Mouse (Mus musculus) small intestine, adult 2 months (tissue): ENCODE results near the gene B230217C12Rik.

Source experiments
- CTCF ChIP-seq: fragments of 200-500 bp; IDR thresholded peaks from 2 replicates; pipeline ENCODE4 v1.5.1; 2012; ENCODE audit warnings: low read depth, mild to moderate bottlenecking, control low read depth, inconsistent platforms, low read length, moderate library complexity, mixed read lengths; ENCODE audit not compliant: insufficient replicate concordance, insufficient read length; ENCODE audit errors: extremely low read depth
- POLR2A ChIP-seq: fragments of 200-500 bp; IDR thresholded peaks from 2 replicates; pipeline ENCODE4 v1.6.1; 2012; ENCODE audit warnings: low read depth, mild to moderate bottlenecking, control low read depth, inconsistent platforms, low read length, moderate library complexity

GRCm38 (mm10) chr11:97803847-97804246, 36.7 kb upstream of the B230217C12Rik start:
- no peak for TF ChIP-seq CTCF
- no peak for TF ChIP-seq POLR2A
